Mouse (Mus musculus): ENCODE results near the gene Zfp940.
"Not testable (repeated sequence)": the region's sequence is repeated elsewhere in the genome, so short reads cannot be mapped to it uniquely, and the experiment has no call there.

The Zfp940 gene

GRCm38 (mm10) chr7:29853219-29853842 lies at the start of gene Zfp940:
Zfp940 (minus strand) TSS chr7:29853669.
- in situ Hi-C loops (cut with MboI, MseI): loop anchor here in 1 of 2 experiments (10.0 kb wide), 1 partner anchor 51 kb away; the partner anchor contains the start of genes Zfp27 and Zfp383

DNA sequence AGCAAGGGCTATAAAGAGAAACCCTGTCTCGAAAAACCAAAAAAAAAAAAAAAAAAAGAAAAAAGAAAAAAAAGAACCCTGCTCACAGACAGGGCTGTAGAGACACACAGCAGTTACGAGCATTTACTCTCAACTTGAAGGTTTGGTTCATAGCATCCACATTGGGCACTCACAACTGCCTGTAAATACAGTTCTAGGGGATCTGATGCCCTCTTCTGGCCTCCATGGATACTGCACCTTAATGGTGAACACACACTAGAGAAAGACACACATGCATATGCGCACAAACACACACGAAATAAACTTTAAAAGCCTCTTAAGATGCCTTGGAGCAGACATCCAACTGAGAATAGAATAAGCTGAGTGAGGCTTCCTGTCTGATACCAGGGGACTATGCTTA lies 44.9 kb upstream of the Zfp940 start:
- in situ Hi-C loops (cut with MboI, MseI): no loop called here

DNA sequence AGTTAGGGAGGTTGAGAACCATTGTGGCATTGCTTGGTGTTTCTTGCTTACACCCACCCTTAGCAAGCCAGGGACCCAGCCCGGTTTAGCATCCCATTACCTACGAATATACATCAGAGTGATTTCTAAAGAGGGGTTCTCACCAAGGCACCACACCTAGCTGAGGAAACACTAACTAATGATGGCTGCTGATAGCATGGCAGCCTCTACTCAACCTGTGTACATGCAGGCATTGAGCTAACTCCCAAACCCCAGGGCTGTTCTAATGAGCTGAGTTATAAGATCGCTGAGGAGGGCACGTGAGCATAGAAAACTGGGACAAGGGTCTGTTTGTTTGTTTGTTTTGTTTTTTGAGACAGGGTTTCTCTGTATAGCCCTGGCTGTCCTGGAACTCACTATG lies 39.3 kb upstream of the Zfp940 start:
- in situ Hi-C loops (cut with MboI, MseI): no loop called here

- in situ Hi-C loops (cut with MboI, MseI): no loop called here
Measured at GRCm38 (mm10) chr7:29890501-29890900, 37.0 kb upstream of the Zfp940 start.

DNA sequence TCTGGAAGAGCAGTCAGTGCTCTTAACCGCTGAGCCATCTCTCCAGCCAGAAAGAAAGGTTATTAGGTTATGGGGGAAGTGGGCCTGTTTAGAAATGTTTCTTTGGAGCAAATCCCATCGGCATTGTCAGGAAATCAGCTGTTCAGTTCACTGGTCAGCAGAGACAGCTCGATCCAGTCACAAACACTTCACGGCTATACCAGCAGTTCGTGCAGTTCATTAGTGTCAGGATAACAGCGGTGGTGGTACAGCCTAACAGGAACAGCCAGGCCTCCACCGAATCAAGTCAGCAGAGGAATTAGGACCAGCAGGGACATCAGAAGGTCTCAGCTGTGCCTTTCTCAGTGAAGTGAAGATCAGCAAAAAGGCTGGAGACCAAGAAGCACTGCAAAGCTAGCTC lies 27.4 kb upstream of the Zfp940 start:
- in situ Hi-C loops (cut with MboI, MseI): no loop called here

DNA sequence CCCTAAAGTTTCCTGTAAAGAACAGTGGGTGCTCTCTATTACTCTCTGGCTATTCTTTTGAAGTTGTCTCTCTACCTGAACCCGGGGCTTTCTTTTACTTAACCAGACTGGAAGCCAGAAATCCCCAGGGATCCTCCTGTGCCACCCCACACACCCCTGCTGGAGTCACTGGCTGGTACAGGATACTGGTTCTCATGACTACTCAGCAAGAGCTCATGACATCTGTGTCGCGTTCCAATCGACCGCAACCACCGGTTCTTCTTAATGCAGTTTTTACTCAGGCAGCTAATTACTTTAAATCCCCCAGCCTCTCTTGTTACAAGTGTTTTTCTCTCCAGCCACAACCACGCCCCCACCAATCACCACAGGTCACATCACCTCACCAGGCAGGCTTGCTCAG lies 26.6 kb upstream of the Zfp940 start:
- in situ Hi-C loops (cut with MboI, MseI): no loop called here

DNA sequence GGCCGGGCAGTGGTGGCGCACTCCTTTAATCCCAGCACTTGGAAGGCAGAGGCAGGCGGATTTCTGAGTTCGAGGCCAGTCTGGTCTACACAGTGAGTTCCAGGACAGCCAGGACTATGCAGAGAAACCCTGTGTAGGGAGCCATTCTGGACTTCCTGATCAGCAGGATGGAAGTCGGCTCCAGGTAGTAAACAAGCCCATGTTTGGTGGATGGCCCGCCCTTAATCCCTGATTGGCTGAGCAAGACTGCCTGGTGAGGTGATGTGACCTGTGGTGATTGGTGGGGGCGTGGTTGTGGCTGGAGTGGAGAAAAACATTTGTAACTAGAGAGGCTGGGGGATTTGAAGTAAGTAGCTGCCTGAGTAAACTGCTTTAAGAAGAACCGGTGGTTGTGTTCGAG lies 24.1 kb upstream of the Zfp940 start:
- in situ Hi-C loops (cut with MboI, MseI): not testable (repeated sequence)

- in situ Hi-C loops (cut with MboI, MseI): no loop called here
Measured at GRCm38 (mm10) chr7:29874256-29874655, 20.8 kb upstream of the Zfp940 start.

GRCm38 (mm10) chr7:29861660-29862059 lies 8.2 kb upstream of the Zfp940 start:
- in situ Hi-C loops (cut with MboI, MseI): loop anchor here in 1 of 2 experiments (5.0 kb wide), 1 partner anchor 94 kb away; the partner anchor contains the start of gene Zfp84

- in situ Hi-C loops (cut with MboI, MseI): loop anchor here in 1 of 2 experiments (5.0 to 10.0 kb wide), 2 partner anchors 45 to 93 kb away; partner anchors contain the start of genes Zfp27, Zfp383 and Zfp84
Measured at GRCm38 (mm10) chr7:29859532-29860517, 6.4 kb upstream of the Zfp940 start, which contains the start of gene Zfp420. Zfp420 (plus strand) TSS chr7:29859979.

- in situ Hi-C loops (cut with MboI, MseI): loop anchor here in 1 of 2 experiments (10.0 kb wide), 1 partner anchor 52 kb away; the partner anchor contains the start of genes Zfp27 and Zfp383
Measured at GRCm38 (mm10) chr7:29852831-29853218, 644 bp downstream of the Zfp940 start.

DNA sequence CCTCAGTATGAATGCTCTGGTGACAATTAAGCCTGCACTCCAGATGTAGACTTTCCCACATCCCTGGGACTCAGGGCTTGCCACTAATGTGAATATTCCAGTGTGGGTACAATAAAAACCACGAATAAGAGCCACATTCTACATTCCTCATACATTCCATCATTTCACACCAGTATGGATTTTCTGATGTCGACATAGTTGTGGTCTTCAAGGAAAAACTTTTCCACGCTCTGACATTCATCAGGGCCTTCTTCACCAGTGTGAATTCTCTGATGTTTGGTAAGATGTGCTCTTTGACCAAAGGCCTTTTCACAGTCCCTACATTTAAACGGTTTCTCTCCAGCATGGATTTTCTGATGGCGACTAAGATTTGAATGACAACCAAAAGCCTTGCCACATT lies 8.9 kb downstream of the Zfp940 start:
- in situ Hi-C loops (cut with MboI, MseI): no loop called here

DNA sequence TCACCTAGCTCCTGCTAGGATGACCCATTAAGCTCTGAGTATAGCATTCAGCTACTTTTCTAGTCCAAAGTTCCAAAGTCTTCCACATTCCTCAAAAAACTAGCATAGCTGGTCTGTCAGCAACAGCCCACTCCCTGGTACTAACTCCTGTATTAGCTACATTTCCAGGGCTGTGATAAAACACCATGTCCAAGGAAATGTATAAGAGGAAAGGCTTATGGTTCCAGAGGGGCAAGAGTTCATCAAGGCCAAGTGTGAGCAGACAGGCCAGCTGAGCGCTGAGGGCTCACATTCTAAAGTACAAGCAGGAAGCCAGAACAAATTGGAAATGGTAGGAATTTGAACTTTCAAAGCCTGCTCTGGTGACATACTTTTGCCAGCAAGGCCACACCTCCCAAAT lies 11.4 kb downstream of the Zfp940 start:
- in situ Hi-C loops (cut with MboI, MseI): no loop called here

DNA sequence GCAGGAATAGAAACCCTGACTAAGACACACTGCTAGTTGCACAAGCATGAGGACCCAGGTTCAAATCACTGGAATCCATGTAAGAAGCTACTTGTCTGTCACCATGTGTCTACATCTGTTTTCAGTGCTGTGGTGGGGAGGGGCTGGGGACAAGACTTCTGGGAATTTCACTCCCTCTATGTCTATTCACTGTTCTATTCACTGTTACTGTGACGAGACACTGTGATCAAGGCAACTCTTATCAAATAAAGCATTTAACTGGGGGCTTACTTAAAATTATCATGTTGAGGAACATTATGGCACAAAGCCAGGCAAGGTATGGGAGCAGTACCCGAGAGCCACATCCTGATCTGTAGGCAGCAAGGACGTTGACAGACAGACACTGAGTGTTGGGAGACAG lies 14.2 kb downstream of the Zfp940 start:
- in situ Hi-C loops (cut with MboI, MseI): no loop called here

GRCm38 (mm10) chr7:29836816-29837215 lies 16.7 kb downstream of the Zfp940 start:
- in situ Hi-C loops (cut with MboI, MseI): no loop called here

GRCm38 (mm10) chr7:29829804-29830203 lies 23.7 kb downstream of the Zfp940 start:
- in situ Hi-C loops (cut with MboI, MseI): loop anchor here in 1 of 2 experiments (10.0 kb wide), 1 partner anchor 555 kb away; no protein-coding TSS in a partner anchor

DNA sequence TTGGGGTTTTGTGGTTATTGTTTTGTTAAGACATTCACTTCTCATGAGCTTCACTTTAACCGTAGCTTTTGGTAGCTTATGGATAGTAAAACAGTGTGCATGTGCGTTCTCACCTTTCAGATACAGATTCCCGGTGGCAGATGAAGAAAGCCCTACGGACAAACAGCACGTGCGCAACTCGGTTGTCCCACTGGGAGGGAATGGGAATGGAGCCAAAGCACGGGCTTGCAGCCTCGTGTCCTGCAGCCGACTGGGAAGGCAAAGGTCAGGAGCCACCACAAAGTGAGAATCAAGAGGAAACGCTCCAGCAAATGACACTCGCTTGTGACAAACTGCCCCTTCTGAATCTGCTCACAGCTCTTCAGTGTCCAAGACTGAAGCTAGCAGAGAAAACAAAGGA lies 25.5 kb downstream of the Zfp940 start:
- in situ Hi-C loops (cut with MboI, MseI): loop anchor here in 1 of 2 experiments (10.0 kb wide), 1 partner anchor 553 kb away; no protein-coding TSS in a partner anchor

DNA sequence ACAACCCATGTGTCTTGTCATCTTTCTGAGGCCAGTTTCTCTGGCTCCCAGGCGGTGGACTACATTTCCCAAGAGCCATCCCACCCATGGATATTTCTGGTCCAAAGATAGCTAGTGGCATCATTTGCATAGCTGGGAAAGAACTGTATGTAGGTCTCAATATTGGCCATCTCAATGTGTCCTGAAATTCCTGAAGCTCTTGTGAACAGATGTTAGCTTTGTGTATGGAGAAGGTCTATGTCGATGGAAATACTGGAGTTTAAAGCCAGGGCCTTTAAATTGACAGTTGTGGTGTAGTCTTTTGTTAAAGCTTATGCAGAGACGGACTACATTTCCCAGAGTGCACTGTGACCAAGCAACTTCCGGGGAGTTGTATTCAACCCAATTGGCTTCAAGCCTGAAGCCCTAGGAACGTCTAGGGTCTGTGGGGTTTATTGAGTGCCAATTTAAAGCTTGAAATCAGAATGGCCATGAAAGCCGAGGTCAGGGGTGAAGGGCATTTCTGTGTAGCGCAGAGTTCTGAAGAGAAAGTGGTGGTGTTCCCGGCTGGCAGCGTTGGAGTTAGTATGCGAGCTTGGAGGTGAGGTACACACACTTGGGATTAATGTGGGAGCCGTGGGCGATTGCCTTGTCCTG lies 34.7 kb downstream of the Zfp940 start:
- in situ Hi-C loops (cut with MboI, MseI): no loop called here

GRCm38 (mm10) chr7:29815910-29816429 lies 37.5 kb downstream of the Zfp940 start, which contains the start of gene Zfp790:
Zfp790 (plus strand) TSS chr7:29816114.
- in situ Hi-C loops (cut with MboI, MseI): no loop called here

DNA sequence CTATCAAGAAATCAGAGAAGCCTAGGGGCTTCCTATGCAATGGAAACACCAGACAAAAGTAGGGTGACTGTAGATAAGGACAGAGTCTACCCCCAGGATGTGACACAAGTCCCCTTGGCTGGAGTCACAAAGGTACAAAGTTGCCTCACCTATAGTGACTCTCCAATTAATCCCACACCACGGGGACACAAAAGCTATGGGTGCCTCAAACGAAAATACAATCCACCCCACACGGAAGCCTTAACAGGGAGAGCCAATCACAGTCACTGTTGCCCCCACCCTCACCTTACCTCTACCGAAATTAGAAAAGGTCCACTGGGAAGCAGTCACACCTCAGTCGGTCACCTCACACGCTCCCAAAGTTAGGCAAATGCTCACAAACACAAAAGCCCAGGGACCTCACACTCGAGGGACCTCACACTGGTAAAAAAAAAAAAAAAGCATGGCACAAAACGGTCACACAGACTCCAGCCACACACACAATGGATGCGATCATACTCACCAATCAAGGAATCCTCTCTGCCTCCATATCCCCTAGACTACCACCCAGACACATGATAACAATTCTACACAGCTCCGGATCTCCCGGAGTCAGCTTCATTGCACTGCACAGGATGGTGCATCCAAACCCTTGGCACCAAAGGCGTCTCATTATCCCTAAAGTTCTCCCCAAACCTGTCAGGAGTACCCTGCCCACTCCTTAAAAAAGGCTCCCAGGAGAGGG lies 38.2 kb downstream of the Zfp940 start:
- in situ Hi-C loops (cut with MboI, MseI): no loop called here

- in situ Hi-C loops (cut with MboI, MseI): no loop called here
Measured at GRCm38 (mm10) chr7:29814381-29814780, 39.1 kb downstream of the Zfp940 start.
